Mouse (Mus musculus) limb, embryonic 11.5 days (tissue): ENCODE results near the gene Flad1. TPM values are rescaled to one million over a fixed set of nuclear protein-coding genes. Genes with fewer than 3 reads are reported as not detected.

Source experiments
- ATAC-seq: fragments of 200-750 bp; cut with Nextera tagmentation; 2 replicates; pipeline ENCODE4 v1.8.0; 2017; ENCODE audit warnings: low read depth; ENCODE audit not compliant: insufficient number of reproducible peaks, low FRiP score, low TSS enrichment
- DNase-seq: peaks from one replicate; pipeline ENCODE4 v3.0.0-alpha.2; 2015; ENCODE audit warnings: low spot score
- H3K27ac ChIP-seq: fragments of 300-500 bp; sonication (generic); replicated peaks from 2 replicates; pipeline ENCODE4 v1.5.1; 2014; ENCODE audit warnings: low read depth, mild to moderate bottlenecking, low read length
- H3K27me3 ChIP-seq: fragments of 300-500 bp; sonication (generic); 2 replicates; pipeline ENCODE4 v1.6.1; 2014; ENCODE audit warnings: mild to moderate bottlenecking, low read length, mixed read lengths; ENCODE audit not compliant: control insufficient read depth, insufficient read depth
- H3K36me3 ChIP-seq: fragments of 300-500 bp; sonication (generic); 2 replicates; pipeline ENCODE4 v1.6.1; 2014; ENCODE audit warnings: mild to moderate bottlenecking, low read length, moderate library complexity, mixed read lengths; ENCODE audit not compliant: control insufficient read depth, insufficient read depth
- H3K4me1 ChIP-seq: fragments of 300-500 bp; sonication (generic); 2 replicates; pipeline ENCODE4 v1.6.1; 2014; ENCODE audit warnings: low read length, mixed read lengths; ENCODE audit not compliant: control insufficient read depth, insufficient read depth
- H3K4me2 ChIP-seq: fragments of 300-500 bp; sonication (generic); 2 replicates; pipeline ENCODE4 v1.6.1; 2014; ENCODE audit warnings: low read depth, mild to moderate bottlenecking, moderate library complexity; ENCODE audit not compliant: severe bottlenecking
- H3K4me3 ChIP-seq: fragments of 300-500 bp; sonication (generic); 2 replicates; pipeline ENCODE4 v1.5.1; 2014; ENCODE audit warnings: low read depth, low read length
- H3K9ac ChIP-seq: fragments of 300-500 bp; sonication (generic); 2 replicates; pipeline ENCODE4 v1.6.1; 2014; ENCODE audit warnings: mild to moderate bottlenecking, low read length
- H3K9me3 ChIP-seq: fragments of 300-500 bp; sonication (generic); 2 replicates; pipeline ENCODE4 v1.6.1; 2016; ENCODE audit warnings: low read length; ENCODE audit not compliant: control insufficient read depth
- WGBS: fragments of 180-500 bp; shearing (Covaris S2); extraction: QIAGEN DNeasy Blood & Tissue Kit; methylation state at CpG from one replicate; pipeline ENCODE4 v1.1.7; 2014; 5-methylcytosine and 5-hydroxymethylcytosine counted together
- polyA plus RNA-seq: library from polyadenylated mRNA; unstranded; fragments of >200 nt; fragmentation: Nextera tagmentation; extraction: Ambion mirVana; gene quantifications from 2 replicates; pipeline ENCODE4 v1.2.1, GENCODE M21; 2014

The Flad1 gene
- polyA plus RNA-seq, 1 experiment from 2014 or later = 21.9 TPM

- H3K9me3 ChIP-seq = no peaks in the 10 kb centered on the region
Observed at GRCm38 (mm10) chr3:89384331-89385076, 27.2 kb downstream of the Flad1 start.

GRCm38 (mm10) chr3:89383651-89384255, 27.9 kb downstream of the Flad1 start:
- ATAC-seq = no peak
- Histone ChIP-seq H3K36me3 (no peaks in the 10 kb centered on the region), H3K4me2 (no peak overlapping the region), H3K27ac (no peak overlapping the region), H3K4me1 (peaks cover 10% of the 10 kb centered on the region; the same call in 1 of the 2 replicates), H3K4me3 (no peak overlapping the region), H3K9me3 (no peaks in the 10 kb centered on the region), H3K9ac (no peak overlapping the region), H3K27me3 (no peaks in the 10 kb centered on the region)
- WGBS = 77% methylated on average over 5 of the region's 5 CpGs
- no peak for DNase-seq

More at GRCm38 (mm10) chr3:89384331-89385076, 27.2 kb downstream of the Flad1 start:
- no peaks in the 10 kb centered on the region for H3K36me3 ChIP-seq
- H3K4me1 ChIP-seq = peaks cover 10% of the 10 kb centered on the region; the same call in 1 of the 2 replicates
- H3K27me3 ChIP-seq = no peaks in the 10 kb centered on the region
- no peak overlapping the region for H3K9ac ChIP-seq
- ATAC-seq = no peak
- H3K4me2 ChIP-seq = no peak overlapping the region
- H3K27ac ChIP-seq = no peak overlapping the region
- no peak overlapping the region for H3K4me3 ChIP-seq
- DNase-seq = no peak
- 72% methylated on average over 11 of the region's 12 CpGs for WGBS

DNA sequence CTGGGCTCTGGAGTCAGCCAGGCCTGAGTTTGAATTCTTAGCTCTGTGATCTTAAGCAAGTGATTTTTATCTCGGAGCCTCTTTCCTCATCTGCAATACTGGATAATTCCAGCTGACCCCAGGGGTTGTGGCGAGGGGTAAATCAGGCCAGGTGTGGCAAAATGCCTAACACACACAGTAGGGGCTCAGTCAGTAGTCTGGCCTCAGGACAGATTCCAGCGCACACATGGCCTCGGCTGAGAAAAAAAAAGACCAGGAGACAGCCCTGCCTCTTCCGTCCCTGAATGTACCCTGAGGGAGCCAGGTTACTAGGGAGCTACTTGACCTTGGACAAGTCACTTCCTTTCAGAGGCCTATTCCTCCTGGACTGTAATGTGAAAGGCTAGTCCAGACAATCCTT, 28.7 kb downstream of the Flad1 start:
- ATAC-seq = no peak
- H3K4me1 ChIP-seq = peaks cover 12% of the 10 kb centered on the region; the same call in 1 of the 2 replicates
- H3K9ac ChIP-seq = no peak overlapping the region
- no peak overlapping the region for H3K4me2 ChIP-seq
- no peaks in the 10 kb centered on the region for H3K9me3 ChIP-seq
- H3K27ac ChIP-seq = no peak overlapping the region
- WGBS = 70% methylated on average over 5 of the region's 5 CpGs
- H3K36me3 ChIP-seq = no peaks in the 10 kb centered on the region
- H3K27me3 ChIP-seq = no peaks in the 10 kb centered on the region
- DNase-seq = no peak
- H3K4me3 ChIP-seq = no peak overlapping the region

DNA sequence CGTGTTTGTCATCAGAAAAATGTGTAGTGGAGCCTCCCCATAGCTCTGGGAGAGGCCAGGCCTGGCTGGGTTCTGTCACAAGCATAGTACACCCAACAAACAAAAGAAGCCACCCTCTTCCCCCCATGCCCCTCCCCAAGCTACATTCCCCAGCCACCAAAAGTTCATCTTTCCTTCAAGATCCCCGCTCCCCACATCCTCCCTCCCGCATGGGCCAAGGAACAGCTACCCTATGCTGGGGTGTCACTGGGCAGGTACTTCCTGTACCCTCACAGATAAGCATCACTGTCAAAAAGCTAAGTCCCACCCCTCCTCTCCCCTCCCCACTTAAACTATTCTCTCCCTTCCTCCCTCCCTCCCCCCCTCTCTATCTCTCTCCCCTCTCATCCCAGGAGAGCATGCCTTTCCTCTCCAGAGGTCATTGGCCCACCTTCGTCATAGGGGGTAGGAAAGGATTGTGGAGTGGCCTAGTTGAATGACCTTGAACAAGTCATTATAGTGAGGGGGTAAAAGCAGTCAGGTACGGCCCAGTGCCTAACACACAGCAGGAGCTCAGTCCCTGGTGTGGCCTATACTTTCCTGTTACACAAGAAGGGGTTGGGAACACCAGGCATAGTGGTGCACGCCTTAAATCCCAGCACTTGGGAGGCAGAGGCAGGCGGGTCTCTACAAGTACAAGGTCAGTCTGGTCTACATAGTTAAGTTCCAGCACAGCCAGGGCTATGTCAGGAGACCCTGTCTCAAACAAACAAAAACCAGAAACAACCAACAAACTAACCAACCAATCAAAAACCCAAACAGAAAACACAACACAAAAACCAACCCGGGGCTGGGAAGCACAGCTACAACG, 29.4 kb downstream of the Flad1 start:
- no peak overlapping the region for H3K4me3 ChIP-seq
- WGBS = 89% methylated on average over 9 of the region's 9 CpGs
- H3K27ac ChIP-seq = no peak overlapping the region
- no peak for DNase-seq
- no peak for ATAC-seq
- H3K36me3 ChIP-seq = no peaks in the 10 kb centered on the region
- H3K9ac ChIP-seq = no peak overlapping the region
- H3K9me3 ChIP-seq = no peaks in the 10 kb centered on the region
- no peaks in the 10 kb centered on the region for H3K27me3 ChIP-seq
- peaks cover 12% of the 10 kb centered on the region; the same call in 1 of the 2 replicates for H3K4me1 ChIP-seq
- no peak overlapping the region for H3K4me2 ChIP-seq

DNA sequence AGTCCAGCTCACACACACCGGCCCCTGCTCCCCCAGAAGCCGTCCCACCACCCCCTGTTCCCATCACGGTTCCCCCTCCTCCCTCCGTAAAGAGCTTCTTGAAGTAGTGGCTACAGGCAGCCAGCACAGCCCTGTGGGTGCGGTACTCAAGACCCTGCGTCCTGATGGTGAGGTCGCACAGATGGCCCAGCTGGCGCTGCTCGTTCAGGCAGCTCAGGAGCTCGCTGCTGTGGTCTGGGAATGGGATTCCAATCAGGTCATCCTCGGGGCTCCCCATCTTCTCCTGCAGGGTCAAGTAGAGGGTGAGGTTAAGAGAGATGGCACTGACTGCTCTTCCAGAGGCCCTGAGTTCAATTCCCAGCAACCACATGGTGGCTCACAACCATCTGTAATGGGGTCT, 30.4 kb downstream of the Flad1 start:
- 0 out of 2 replicates have a peak, but pooled peaks cover 8% of the 10 kb centered on the region for H3K4me1 ChIP-seq
- no peak overlapping the region for H3K4me3 ChIP-seq
- no peaks in the 10 kb centered on the region for H3K9me3 ChIP-seq
- H3K9ac ChIP-seq = no peak overlapping the region
- no peaks in the 10 kb centered on the region for H3K36me3 ChIP-seq
- no peak for DNase-seq
- H3K27me3 ChIP-seq = no peaks in the 10 kb centered on the region
- H3K27ac ChIP-seq = no peak overlapping the region
- H3K4me2 ChIP-seq = no peak overlapping the region
- 80% methylated on average over 11 of the region's 11 CpGs for WGBS
- no peak for ATAC-seq

DNA sequence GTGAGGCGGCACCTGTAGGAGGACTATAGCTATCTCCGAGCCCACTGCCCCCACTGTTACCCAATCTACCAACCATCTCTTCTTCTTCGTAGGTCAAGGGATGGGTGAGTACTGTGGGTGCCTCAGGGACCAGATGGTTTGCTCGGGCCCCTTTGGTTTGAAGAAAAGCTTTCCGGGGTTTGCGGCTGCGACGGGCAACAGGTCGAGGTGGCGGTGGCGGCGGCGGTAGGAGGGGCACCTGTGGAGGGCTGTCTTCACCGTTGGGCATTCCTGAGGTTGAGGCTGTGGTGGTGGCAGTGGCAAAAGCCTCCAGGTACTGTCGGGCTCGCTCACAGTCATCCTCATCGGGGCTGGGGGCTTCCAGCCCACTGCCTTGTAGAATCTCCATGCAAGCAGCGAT, 31.0 kb downstream of the Flad1 start:
- 92% methylated on average over 18 of the region's 18 CpGs for WGBS
- no peak overlapping the region for H3K27ac ChIP-seq
- H3K4me3 ChIP-seq = no peak overlapping the region
- no peaks in the 10 kb centered on the region for H3K9me3 ChIP-seq
- ATAC-seq (no peak), DNase-seq (no peak)
- no peaks in the 10 kb centered on the region for H3K27me3 ChIP-seq
- H3K4me2 ChIP-seq = no peak overlapping the region
- H3K4me1 ChIP-seq = 0 out of 2 replicates have a peak, but pooled peaks cover 8% of the 10 kb centered on the region
- H3K9ac ChIP-seq = no peak overlapping the region
- H3K36me3 ChIP-seq = no peaks in the 10 kb centered on the region

DNA sequence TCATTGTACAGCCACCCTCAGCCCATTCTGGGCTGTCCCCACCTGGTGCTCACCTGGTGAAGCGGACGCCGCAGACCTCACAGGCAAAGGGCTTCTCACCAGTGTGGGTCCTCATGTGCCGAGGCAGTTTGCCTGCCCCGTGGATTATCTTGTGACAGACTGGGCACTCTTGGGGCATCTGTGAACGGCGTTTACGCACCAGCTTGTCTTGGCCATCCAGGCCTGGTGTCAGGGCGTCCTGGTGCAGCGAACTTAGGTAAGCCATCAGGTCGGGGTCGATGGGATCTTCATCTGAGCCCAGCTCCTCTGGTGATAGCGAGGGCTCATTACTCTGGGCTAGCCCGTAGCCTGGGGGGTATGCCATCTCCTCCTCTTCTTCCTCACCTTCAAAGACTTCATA, 31.4 kb downstream of the Flad1 start:
- H3K4me1 ChIP-seq = 0 out of 2 replicates have a peak, but pooled peaks cover 6% of the 10 kb centered on the region
- H3K36me3 ChIP-seq = no peaks in the 10 kb centered on the region
- no peak overlapping the region for H3K4me3 ChIP-seq
- WGBS = 94% methylated on average over 14 of the region's 14 CpGs
- H3K9me3 ChIP-seq = no peaks in the 10 kb centered on the region
- no peak for ATAC-seq
- no peaks in the 10 kb centered on the region for H3K27me3 ChIP-seq
- no peak overlapping the region for H3K27ac ChIP-seq
- H3K9ac ChIP-seq = no peak overlapping the region
- no peak overlapping the region for H3K4me2 ChIP-seq
- no peak for DNase-seq

- Histone ChIP-seq H3K9me3 (no peaks in the 10 kb centered on the region), H3K9ac (no peak overlapping the region), H3K36me3 (no peaks in the 10 kb centered on the region), H3K27ac (no peak overlapping the region), H3K4me1 (0 out of 2 replicates have a peak, but pooled peaks cover 4% of the 10 kb centered on the region), H3K4me2 (no peak overlapping the region), H3K27me3 (no peaks in the 10 kb centered on the region), H3K4me3 (no peak overlapping the region)
- ATAC-seq (no peak), DNase-seq (no peak)
- 90% methylated on average over 31 of the region's 31 CpGs for WGBS
Observed at GRCm38 (mm10) chr3:89379388-89380131, 32.1 kb downstream of the Flad1 start.
